Mouse (Mus musculus) embryonic facial prominence, embryonic 15.5 days (tissue): ENCODE results near the gene Cyp4f18. TPM values are rescaled to one million over a fixed set of nuclear protein-coding genes. Genes with fewer than 3 reads are reported as not detected.
"Not testable (repeated sequence)": the region's sequence is repeated elsewhere in the genome, so short reads cannot be mapped to it uniquely, and the experiment has no call there.

ENCODE experiments used
- ATAC-seq: fragments of 200-750 bp; cut with Nextera tagmentation; 2 replicates; pipeline ENCODE4 v1.8.0; 2017; ENCODE audit warnings: low read depth, moderate TSS enrichment; ENCODE audit not compliant: insufficient number of reproducible peaks, low FRiP score, low TSS enrichment
- H3K27ac ChIP-seq: fragments of 300-500 bp; sonication (generic); replicated peaks from 2 replicates; pipeline ENCODE4 v1.5.1; 2015; ENCODE audit warnings: mild to moderate bottlenecking, inconsistent platforms
- H3K27me3 ChIP-seq: fragments of 300-500 bp; sonication (generic); 2 replicates; pipeline ENCODE4 v1.6.1; 2015; ENCODE audit warnings: inconsistent platforms
- H3K36me3 ChIP-seq: fragments of 300-500 bp; sonication (generic); 2 replicates; pipeline ENCODE4 v1.6.1; 2015; ENCODE audit warnings: mild to moderate bottlenecking, inconsistent platforms
- H3K4me1 ChIP-seq: fragments of 300-500 bp; sonication (generic); 2 replicates; pipeline ENCODE4 v1.6.1; 2015; ENCODE audit warnings: inconsistent platforms
- H3K4me2 ChIP-seq: fragments of 300-500 bp; sonication (generic); replicated peaks from 2 replicates; pipeline ENCODE4 v1.6.1; 2015; ENCODE audit warnings: mild to moderate bottlenecking, inconsistent platforms
- H3K4me3 ChIP-seq: fragments of 300-500 bp; sonication (generic); replicated peaks from 2 replicates; pipeline ENCODE4 v1.5.1; 2015; ENCODE audit warnings: mild to moderate bottlenecking, inconsistent platforms
- H3K9ac ChIP-seq: fragments of 300-500 bp; sonication (generic); 2 replicates; pipeline ENCODE4 v1.6.1; 2015; ENCODE audit warnings: inconsistent platforms
- H3K9me3 ChIP-seq: fragments of 300-500 bp; sonication (generic); replicated peaks from 2 replicates; pipeline ENCODE4 v1.6.1; 2016; ENCODE audit warnings: inconsistent platforms
- WGBS: fragments of 180-500 bp; shearing (Covaris S2); methylation state at CpG from one replicate; pipeline ENCODE4 v1.1.7; 2015; 5-methylcytosine and 5-hydroxymethylcytosine counted together
- polyA plus RNA-seq: library from polyadenylated mRNA; unstranded; fragments of >200 nt; fragmentation: Nextera tagmentation; extraction: Ambion mirVana; gene quantifications from 2 replicates; pipeline ENCODE4 v1.2.1, GENCODE M21; 2015

Gene Cyp4f18
- polyA plus RNA-seq, 1 experiment from 2014 or later, result 1.5 TPM

DNA sequence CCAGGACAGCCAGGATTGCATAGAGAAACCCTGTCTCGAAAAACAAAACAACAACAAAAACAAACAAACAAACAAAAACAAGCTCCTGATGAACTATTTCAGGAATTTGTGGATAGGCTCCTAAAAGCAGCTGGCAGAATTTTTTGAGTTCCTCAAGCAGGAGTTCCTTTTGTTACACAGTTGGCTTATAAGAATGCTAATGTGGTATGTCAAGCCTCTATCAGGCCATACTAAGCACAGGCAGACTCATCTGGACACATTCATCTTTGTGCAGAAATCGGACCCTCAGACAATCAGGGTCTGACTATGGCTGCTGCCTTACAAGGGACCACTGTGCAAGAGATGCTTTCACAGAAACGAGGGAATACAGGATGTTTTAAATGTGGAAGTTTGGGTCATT, 35.2 kb downstream of the Cyp4f18 start:
- Histone ChIP-seq H3K4me1 (no peaks in the 10 kb centered on the region), H3K9me3 (no peaks in the 10 kb centered on the region), H3K4me3 (no peak overlapping the region), H3K9ac (no peak overlapping the region), H3K4me2 (no peak overlapping the region), H3K27ac (no peak overlapping the region), H3K27me3 (no peaks in the 10 kb centered on the region), H3K36me3 (peaks cover 5% of the 10 kb centered on the region)
- 81% methylated on average over 3 of the region's 3 CpGs for WGBS
- no peak for ATAC-seq

DNA sequence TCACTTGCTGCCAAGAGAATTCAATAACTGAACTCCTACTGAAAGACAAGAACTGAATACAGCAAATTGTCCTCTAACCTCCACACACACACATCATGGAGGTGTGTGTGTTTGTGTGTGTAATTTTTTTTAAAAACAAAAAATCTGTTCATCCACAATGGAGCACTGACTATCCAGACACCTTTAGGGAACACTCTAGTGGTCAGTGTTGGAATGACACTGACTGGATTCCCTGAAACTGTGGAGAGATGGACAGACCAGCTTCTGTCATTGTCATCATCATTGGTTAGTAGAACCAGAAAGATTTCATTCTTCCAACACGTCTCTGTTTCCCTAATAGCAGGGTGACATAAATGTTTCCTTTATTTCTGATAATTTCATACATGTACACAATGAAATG, 37.5 kb downstream of the Cyp4f18 start:
- no peaks in the 10 kb centered on the region for H3K9me3 ChIP-seq
- H3K36me3 ChIP-seq, result peaks cover 28% of the 10 kb centered on the region
- H3K4me1 ChIP-seq, result no peaks in the 10 kb centered on the region
- no peak for ATAC-seq
- no peak overlapping the region for H3K4me2 ChIP-seq
- H3K27ac ChIP-seq, result no peak overlapping the region
- H3K27me3 ChIP-seq, result no peaks in the 10 kb centered on the region
- 66% methylated on average over 1 of the region's 1 CpGs for WGBS
- H3K4me3 ChIP-seq, result no peak overlapping the region
- H3K9ac ChIP-seq, result no peak overlapping the region

DNA sequence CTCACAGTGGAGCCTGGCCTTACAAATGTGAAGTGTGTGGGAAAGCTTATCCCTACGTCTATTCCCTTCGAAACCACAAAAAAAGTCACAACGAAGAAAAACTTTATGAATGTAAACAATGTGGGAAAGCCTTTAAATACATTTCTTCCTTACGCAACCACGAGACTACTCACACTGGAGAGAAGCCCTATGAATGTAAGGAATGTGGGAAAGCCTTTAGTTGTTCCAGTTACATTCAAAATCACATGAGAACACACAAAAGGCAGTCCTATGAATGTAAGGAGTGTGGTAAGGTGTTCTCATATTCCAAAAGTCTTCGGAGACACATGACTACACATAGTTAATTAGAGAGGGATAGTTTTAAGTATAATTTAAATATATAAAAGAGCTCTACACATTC, 40.8 kb downstream of the Cyp4f18 start:
- H3K36me3 ChIP-seq, result peaks cover 58% of the 10 kb centered on the region
- 0 out of 2 replicates have a peak, but pooled peaks cover 6% of the 10 kb centered on the region for H3K9me3 ChIP-seq
- H3K4me3 ChIP-seq, result no peak overlapping the region
- H3K9ac ChIP-seq, result no peak overlapping the region
- ATAC-seq, result no peak
- no peaks in the 10 kb centered on the region for H3K4me1 ChIP-seq
- 67% methylated on average over 6 of the region's 6 CpGs for WGBS
- H3K27ac ChIP-seq, result 0 out of 2 replicates have a peak overlapping the region, but pooled peaks have one; percentile 4
- H3K4me2 ChIP-seq, result no peak overlapping the region
- H3K27me3 ChIP-seq, result no peaks in the 10 kb centered on the region

DNA sequence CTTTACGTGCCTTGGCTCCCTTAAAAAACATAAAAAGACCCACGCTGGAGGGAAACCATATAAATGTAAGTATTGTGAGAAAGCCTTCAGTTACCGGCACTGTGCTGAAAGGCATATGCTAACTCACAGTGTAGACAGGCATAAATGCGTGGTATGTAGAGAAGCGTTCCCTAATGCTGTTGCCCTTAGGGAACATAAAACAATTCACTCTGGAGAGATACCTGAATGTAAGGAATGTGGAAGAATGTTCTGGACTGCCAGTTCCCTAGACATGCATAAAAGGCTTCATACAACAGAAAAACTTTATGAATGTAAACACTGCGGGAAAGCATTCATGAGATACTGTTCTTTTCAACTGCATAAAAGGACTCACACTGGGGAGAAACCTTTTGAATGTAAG, 41.3 kb downstream of the Cyp4f18 start:
- Histone ChIP-seq H3K9ac (no peak overlapping the region), H3K4me1 (no peaks in the 10 kb centered on the region), H3K9me3 (0 out of 2 replicates have a peak, but pooled peaks cover 6% of the 10 kb centered on the region), H3K4me2 (no peak overlapping the region), H3K4me3 (no peak overlapping the region), H3K27me3 (no peaks in the 10 kb centered on the region), H3K27ac (0 out of 2 replicates have a peak overlapping the region, but pooled peaks have one; percentile 4), H3K36me3 (peaks cover 58% of the 10 kb centered on the region)
- WGBS, result 75% methylated on average over 6 of the region's 6 CpGs
- no peak for ATAC-seq

DNA sequence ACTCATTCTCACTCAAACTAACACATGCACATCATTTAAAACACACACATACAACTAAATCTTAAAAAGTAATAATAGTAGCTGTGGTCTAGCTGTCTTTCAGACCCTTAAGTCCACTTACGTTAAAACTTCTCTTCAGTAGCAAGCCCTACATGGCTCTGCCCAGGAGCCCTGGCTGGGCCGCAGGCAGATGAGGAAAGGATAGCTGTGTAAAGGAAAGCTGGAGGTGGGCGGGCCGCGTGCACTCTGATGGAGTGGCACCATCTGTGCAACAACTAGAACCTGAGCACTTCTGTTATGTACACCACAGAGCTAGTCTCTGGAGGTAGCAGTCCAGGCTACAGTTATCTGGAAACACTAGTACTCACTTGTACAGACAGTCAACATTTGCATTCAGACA, 42.2 kb downstream of the Cyp4f18 start:
- H3K27me3 ChIP-seq, result no peaks in the 10 kb centered on the region
- peaks cover 58% of the 10 kb centered on the region for H3K36me3 ChIP-seq

DNA sequence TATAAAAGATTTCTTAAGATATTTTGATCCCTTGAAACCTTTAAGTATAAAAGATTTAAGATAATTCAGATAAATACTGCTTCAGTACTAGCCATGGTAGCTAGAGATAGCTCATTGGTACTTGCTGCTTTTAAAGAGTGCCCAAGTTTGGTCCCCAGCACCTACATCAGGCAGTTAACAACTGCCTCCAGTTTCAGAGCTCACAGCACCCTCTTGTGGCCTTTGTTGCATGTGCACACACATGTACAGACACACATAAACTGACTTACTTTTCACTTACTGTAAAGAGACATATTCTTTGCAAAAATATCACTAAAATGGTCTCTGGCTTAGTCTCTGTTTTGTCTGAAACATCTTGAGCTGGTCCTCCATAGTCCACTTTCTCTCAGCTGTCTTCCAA, 43.0 kb downstream of the Cyp4f18 start:
- H3K4me1 ChIP-seq, result no peaks in the 10 kb centered on the region
- no peak overlapping the region for H3K27ac ChIP-seq
- no peaks in the 10 kb centered on the region for H3K27me3 ChIP-seq
- 0 out of 2 replicates have a peak, but pooled peaks cover 6% of the 10 kb centered on the region for H3K9me3 ChIP-seq
- no peak for ATAC-seq
- H3K4me2 ChIP-seq, result no peak overlapping the region
- H3K9ac ChIP-seq, result no peak overlapping the region
- H3K36me3 ChIP-seq, result peaks cover 58% of the 10 kb centered on the region
- no peak overlapping the region for H3K4me3 ChIP-seq

More for the DNA sequence above, 42.2 kb downstream of the Cyp4f18 start:
- no peak for ATAC-seq
- Histone ChIP-seq H3K4me2 (no peak overlapping the region), H3K9ac (no peak overlapping the region), H3K9me3 (0 out of 2 replicates have a peak, but pooled peaks cover 6% of the 10 kb centered on the region), H3K4me1 (no peaks in the 10 kb centered on the region), H3K27ac (no peak overlapping the region), H3K4me3 (no peak overlapping the region)
- 97% methylated on average over 5 of the region's 5 CpGs for WGBS

DNA sequence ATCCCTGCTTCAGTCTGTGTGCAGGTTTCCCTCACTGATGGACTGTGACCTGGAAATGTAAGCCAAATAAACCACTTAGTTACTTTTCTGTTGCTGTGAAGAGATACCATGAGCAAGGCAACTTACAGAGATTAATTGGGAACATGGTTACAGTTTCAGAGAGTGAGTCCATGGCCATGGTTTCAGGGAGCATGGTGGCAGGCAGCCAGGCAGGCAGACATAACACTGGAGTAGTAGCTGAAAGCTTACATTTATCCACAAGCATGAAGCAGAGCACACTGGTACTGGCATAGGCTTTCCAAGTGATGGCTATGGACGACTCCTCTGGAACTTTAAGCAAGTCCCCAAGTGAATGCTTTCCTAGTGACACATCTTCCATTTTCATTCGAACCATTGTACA, 44.3 kb downstream of the Cyp4f18 start:
- 97% methylated on average over 2 of the region's 2 CpGs for WGBS
- H3K9ac ChIP-seq, result no peak overlapping the region
- H3K27me3 ChIP-seq, result no peaks in the 10 kb centered on the region
- no peaks in the 10 kb centered on the region for H3K4me1 ChIP-seq
- ATAC-seq, result no peak
- H3K4me2 ChIP-seq, result no peak overlapping the region
- H3K27ac ChIP-seq, result no peak overlapping the region
- 0 out of 2 replicates have a peak, but pooled peaks cover 6% of the 10 kb centered on the region for H3K9me3 ChIP-seq
- H3K36me3 ChIP-seq, result peaks cover 58% of the 10 kb centered on the region
- no peak overlapping the region for H3K4me3 ChIP-seq

DNA sequence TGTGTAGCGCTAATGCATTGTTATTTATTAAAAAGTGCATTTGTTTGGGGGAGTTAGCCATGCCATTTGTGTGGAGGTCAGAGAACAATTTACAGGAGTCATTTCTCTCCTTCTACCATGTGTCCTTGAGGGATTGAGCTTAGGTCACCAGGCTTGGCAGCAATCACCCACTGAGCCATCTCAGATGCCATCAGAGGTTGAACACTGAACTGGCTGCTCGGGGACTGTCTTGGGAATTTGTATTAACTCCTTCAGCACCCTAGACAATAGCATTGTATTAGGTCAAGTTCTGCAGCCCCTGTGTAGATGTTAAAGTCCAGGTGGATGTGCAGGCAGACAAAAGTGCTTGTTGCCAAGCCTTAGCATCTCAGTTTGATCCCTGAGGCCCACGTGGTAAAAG, 45.4 kb downstream of the Cyp4f18 start:
- no peak overlapping the region for H3K9ac ChIP-seq
- 88% methylated on average over 3 of the region's 3 CpGs for WGBS
- 0 out of 2 replicates have a peak, but pooled peaks cover 6% of the 10 kb centered on the region for H3K9me3 ChIP-seq
- no peak overlapping the region for H3K27ac ChIP-seq
- no peak overlapping the region for H3K4me3 ChIP-seq
- no peaks in the 10 kb centered on the region for H3K27me3 ChIP-seq
- H3K4me1 ChIP-seq, result no peaks in the 10 kb centered on the region
- no peak for ATAC-seq
- H3K4me2 ChIP-seq, result no peak overlapping the region
- H3K36me3 ChIP-seq, result peaks cover 52% of the 10 kb centered on the region

DNA sequence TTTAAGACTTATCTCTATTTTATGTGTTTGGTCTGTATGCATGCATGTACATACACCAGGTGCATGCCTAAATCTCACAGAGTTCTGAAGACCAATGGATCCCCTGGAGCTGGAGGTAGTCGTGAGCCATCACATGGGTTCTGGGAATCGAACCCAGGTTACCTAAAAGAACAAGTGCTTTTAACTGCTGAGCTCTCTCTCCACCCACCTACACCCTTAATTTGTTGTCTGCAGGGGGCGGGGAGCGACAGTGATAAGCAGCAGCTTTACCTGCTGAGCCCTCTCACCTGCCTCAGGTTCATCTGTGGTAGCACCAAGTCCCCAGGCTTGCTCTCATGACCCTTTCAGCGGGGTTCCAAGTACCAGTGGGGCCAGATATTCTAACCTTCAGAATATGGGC, 47.6 kb downstream of the Cyp4f18 start:
- H3K4me3 ChIP-seq, result no peak overlapping the region
- no peak for ATAC-seq
- no peak overlapping the region for H3K4me2 ChIP-seq
- no peak overlapping the region for H3K9ac ChIP-seq
- WGBS, result 90% methylated on average over 5 of the region's 5 CpGs
- H3K27me3 ChIP-seq, result no peaks in the 10 kb centered on the region
- H3K4me1 ChIP-seq, result no peaks in the 10 kb centered on the region
- no peak overlapping the region for H3K27ac ChIP-seq
- 0 out of 2 replicates have a peak, but pooled peaks cover 6% of the 10 kb centered on the region for H3K9me3 ChIP-seq
- peaks cover 29% of the 10 kb centered on the region for H3K36me3 ChIP-seq

DNA sequence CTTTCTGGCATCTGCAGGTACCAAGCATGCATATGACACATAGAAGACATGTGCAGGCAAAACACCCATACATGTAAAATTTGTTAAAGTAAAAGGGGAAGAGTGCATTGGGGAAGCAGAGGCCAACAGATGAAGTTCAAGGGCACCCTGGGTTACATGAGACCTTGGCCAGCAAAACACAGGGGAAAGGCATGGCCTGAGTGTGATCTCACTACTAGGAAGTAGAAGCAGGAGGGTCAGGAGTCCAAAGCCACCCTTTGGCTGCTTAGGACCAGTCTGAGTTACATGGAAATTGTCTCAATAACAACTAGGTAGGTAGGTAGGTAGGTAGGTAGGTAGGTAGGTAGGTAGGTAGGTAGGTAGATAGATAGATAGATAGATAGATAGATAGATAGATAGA, 48.9 kb downstream of the Cyp4f18 start:
- H3K9me3 ChIP-seq, result no peaks in the 10 kb centered on the region
- no peaks in the 10 kb centered on the region for H3K4me1 ChIP-seq
- H3K27me3 ChIP-seq, result no peaks in the 10 kb centered on the region
- H3K9ac ChIP-seq, result no peak overlapping the region
- ATAC-seq, result no peak
- H3K27ac ChIP-seq, result no peak overlapping the region
- peaks cover 16% of the 10 kb centered on the region for H3K36me3 ChIP-seq
- H3K4me3 ChIP-seq, result no peak overlapping the region
- H3K4me2 ChIP-seq, result no peak overlapping the region

DNA sequence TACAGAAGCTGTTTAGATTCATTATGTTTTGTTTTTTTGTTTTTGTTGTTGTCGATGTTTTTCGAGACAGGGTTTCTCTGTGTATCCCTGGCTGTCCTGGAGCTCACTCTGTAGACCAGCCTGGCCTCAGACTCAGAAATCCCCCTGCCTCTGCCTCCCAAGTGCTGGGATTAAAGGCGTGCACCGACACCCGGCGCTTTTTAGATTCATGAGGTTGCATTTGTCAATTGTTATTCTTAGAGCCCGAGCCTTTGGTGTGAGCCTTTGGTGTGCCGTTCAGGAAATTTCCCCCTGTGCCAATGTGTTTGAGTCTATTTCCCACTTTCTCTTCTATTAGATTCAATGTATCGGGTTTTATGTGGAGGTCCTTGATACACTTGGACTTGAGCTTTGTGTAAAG, 54.8 kb downstream of the Cyp4f18 start:
- Histone ChIP-seq H3K9me3 (0 out of 2 replicates have a peak, but pooled peaks cover 14% of the 10 kb centered on the region), H3K4me3 (no peak overlapping the region), H3K27ac (no peak overlapping the region), H3K9ac (no peak overlapping the region), H3K36me3 (peaks cover 9% of the 10 kb centered on the region), H3K4me1 (peaks cover 15% of the 10 kb centered on the region; the same call in 1 of the 2 replicates), H3K27me3 (no peaks in the 10 kb centered on the region), H3K4me2 (no peak overlapping the region)
- ATAC-seq, result no peak
- 96% methylated on average over 9 of the region's 9 CpGs for WGBS

DNA sequence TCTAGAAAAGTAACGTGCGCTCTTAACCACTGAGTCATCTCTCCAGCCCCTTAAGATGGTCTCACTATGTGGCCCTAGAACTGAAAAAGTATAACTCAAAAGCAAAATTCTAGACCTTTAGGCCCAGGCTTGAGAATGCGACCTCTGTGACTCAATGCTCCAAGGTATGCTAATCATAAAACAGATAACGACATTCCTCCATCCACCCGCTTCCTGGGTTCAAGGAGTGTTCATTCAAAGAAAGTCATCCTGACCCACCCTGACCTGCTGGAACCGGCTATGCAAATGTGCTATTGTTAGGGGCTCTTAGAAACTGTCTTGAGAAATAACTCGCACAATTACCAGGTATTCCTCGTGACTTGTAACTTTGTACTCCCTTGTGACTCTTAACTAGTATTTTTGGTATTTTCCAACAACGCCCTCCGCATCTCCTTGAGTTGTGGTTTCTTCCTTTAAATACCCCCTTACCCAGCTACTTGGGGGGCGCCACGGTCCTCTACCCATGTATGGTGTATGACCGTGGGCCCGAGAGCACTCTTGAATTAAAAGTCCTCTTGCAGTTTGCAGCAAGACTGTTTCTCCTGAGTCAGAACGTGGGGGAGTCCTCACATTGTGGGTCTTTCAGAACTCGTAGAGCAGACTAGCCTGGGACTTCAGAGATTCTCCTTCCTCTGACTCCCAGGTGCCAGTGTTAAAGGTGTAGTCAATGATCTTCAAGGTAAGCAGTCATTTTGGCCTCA, 56.3 kb downstream of the Cyp4f18 start:
- H3K4me3 ChIP-seq, H3K27ac ChIP-seq, H3K27me3 ChIP-seq, H3K36me3 ChIP-seq, H3K4me2 ChIP-seq, H3K9ac ChIP-seq, ATAC-seq: not testable (repeated sequence)
- H3K9me3 ChIP-seq, result 0 out of 2 replicates have a peak, but pooled peaks cover 14% of the 10 kb centered on the region
- H3K4me1 ChIP-seq, result peaks cover 15% of the 10 kb centered on the region; the same call in 1 of the 2 replicates
- 93% methylated on average over 16 of the region's 16 CpGs for WGBS
